Mouse (Mus musculus): ENCODE results near the gene Gm43302. TPM values are rescaled to one million over a fixed set of nuclear protein-coding genes. Genes with fewer than 3 reads are reported as not detected.
"Not testable (repeated sequence)": the region's sequence is repeated elsewhere in the genome, so short reads cannot be mapped to it uniquely, and the experiment has no call there.

Gene Gm43302
- polyA plus RNA-seq, 1 experiment from 2014 or later: not detected

GRCm38 (mm10) chr5:105252491-105252890, 41.0 kb downstream of the Gm43302 start:
- no peak for ATAC-seq
- no peak overlapping the region for H3K27ac ChIP-seq (ENCODE audit: low read depth, low read length)
- H3K9ac ChIP-seq (ENCODE audit: low read depth, low read length): no peak overlapping the region
- H3K36me3 ChIP-seq (ENCODE audit: control insufficient read depth, insufficient read depth): no peaks in the 10 kb centered on the region
- no peak overlapping the region for H3K4me2 ChIP-seq (replicated peaks; ENCODE audit: low read depth)
- TF ChIP-seq CTCF (IDR thresholded peaks at IDR 0.05; ENCODE audit: low read depth): 0 out of 2 replicates have a peak, but pooled peaks have one; percentile 21
- H3K27me3 ChIP-seq (replicated peaks; ENCODE audit: control insufficient read depth, insufficient read depth, low read length): no peaks in the 10 kb centered on the region
- no peak overlapping the region for H3K4me3 ChIP-seq (ENCODE audit: low read depth, low read length)
- no peaks in the 10 kb centered on the region for H3K4me1 ChIP-seq (replicated peaks; ENCODE audit: control insufficient read depth, insufficient read depth, low read length)
- H3K9me3 ChIP-seq (ENCODE audit: control insufficient read depth): no peaks in the 10 kb centered on the region

- not testable (repeated sequence) for H3K4me1 ChIP-seq (replicated peaks; ENCODE audit: control insufficient read depth, insufficient read depth, low read length); H3K4me3 ChIP-seq (ENCODE audit: low read depth, low read length); H3K9ac ChIP-seq (ENCODE audit: low read depth, low read length); H3K27me3 ChIP-seq (replicated peaks; ENCODE audit: control insufficient read depth, insufficient read depth, low read length); H3K9me3 ChIP-seq (ENCODE audit: control insufficient read depth); H3K36me3 ChIP-seq (ENCODE audit: control insufficient read depth, insufficient read depth); H3K4me2 ChIP-seq (replicated peaks; ENCODE audit: low read depth); ATAC-seq; H3K27ac ChIP-seq (ENCODE audit: low read depth, low read length)
- 72% methylated on average over 3 of the region's 3 CpGs for WGBS
Measured at GRCm38 (mm10) chr5:105244741-105245140, 48.8 kb downstream of the Gm43302 start.

GRCm38 (mm10) chr5:105240982-105241381, 52.5 kb downstream of the Gm43302 start:
- H3K4me1 ChIP-seq (replicated peaks; ENCODE audit: control insufficient read depth, insufficient read depth, low read length); H3K27ac ChIP-seq (ENCODE audit: low read depth, low read length); ATAC-seq; H3K27me3 ChIP-seq (replicated peaks; ENCODE audit: control insufficient read depth, insufficient read depth, low read length); H3K36me3 ChIP-seq (ENCODE audit: control insufficient read depth, insufficient read depth); H3K4me2 ChIP-seq (replicated peaks; ENCODE audit: low read depth); H3K9me3 ChIP-seq (ENCODE audit: control insufficient read depth); H3K9ac ChIP-seq (ENCODE audit: low read depth, low read length); H3K4me3 ChIP-seq (ENCODE audit: low read depth, low read length): not testable (repeated sequence)
- 88% methylated on average over 5 of the region's 5 CpGs for WGBS

- H3K4me2 ChIP-seq (replicated peaks; ENCODE audit: low read depth); H3K9me3 ChIP-seq (ENCODE audit: control insufficient read depth); H3K4me3 ChIP-seq (ENCODE audit: low read depth, low read length); H3K36me3 ChIP-seq (ENCODE audit: control insufficient read depth, insufficient read depth); H3K9ac ChIP-seq (ENCODE audit: low read depth, low read length); ATAC-seq; H3K4me1 ChIP-seq (replicated peaks; ENCODE audit: control insufficient read depth, insufficient read depth, low read length); H3K27me3 ChIP-seq (replicated peaks; ENCODE audit: control insufficient read depth, insufficient read depth, low read length); H3K27ac ChIP-seq (ENCODE audit: low read depth, low read length): not testable (repeated sequence)
Measured at GRCm38 (mm10) chr5:105239483-105240047, 53.9 kb downstream of the Gm43302 start, which contains the start of gene Gbp10. TSS of gene Gbp10 (minus strand) at chr5:105239533.

- not testable (repeated sequence) for H3K4me2 ChIP-seq (replicated peaks; ENCODE audit: low read depth); H3K9me3 ChIP-seq (ENCODE audit: control insufficient read depth); H3K27me3 ChIP-seq (replicated peaks; ENCODE audit: control insufficient read depth, insufficient read depth, low read length); H3K27ac ChIP-seq (ENCODE audit: low read depth, low read length); H3K36me3 ChIP-seq (ENCODE audit: control insufficient read depth, insufficient read depth); ATAC-seq; H3K4me3 ChIP-seq (ENCODE audit: low read depth, low read length); H3K9ac ChIP-seq (ENCODE audit: low read depth, low read length); H3K4me1 ChIP-seq (replicated peaks; ENCODE audit: control insufficient read depth, insufficient read depth, low read length)
- WGBS: 87% methylated on average over 1 of the region's 1 CpGs
Measured at GRCm38 (mm10) chr5:105238402-105238801, 55.1 kb downstream of the Gm43302 start.

- 83% methylated on average over 3 of the region's 3 CpGs for WGBS
- H3K4me3 ChIP-seq (ENCODE audit: low read depth, low read length); H3K4me1 ChIP-seq (replicated peaks; ENCODE audit: control insufficient read depth, insufficient read depth, low read length); H3K27me3 ChIP-seq (replicated peaks; ENCODE audit: control insufficient read depth, insufficient read depth, low read length); H3K9ac ChIP-seq (ENCODE audit: low read depth, low read length); H3K9me3 ChIP-seq (ENCODE audit: control insufficient read depth); H3K36me3 ChIP-seq (ENCODE audit: control insufficient read depth, insufficient read depth); ATAC-seq; H3K27ac ChIP-seq (ENCODE audit: low read depth, low read length); H3K4me2 ChIP-seq (replicated peaks; ENCODE audit: low read depth): not testable (repeated sequence)
Measured at GRCm38 (mm10) chr5:105236040-105236439, 57.5 kb downstream of the Gm43302 start.

- not testable (repeated sequence) for H3K27me3 ChIP-seq (replicated peaks; ENCODE audit: control insufficient read depth, insufficient read depth, low read length); H3K4me3 ChIP-seq (ENCODE audit: low read depth, low read length); H3K9me3 ChIP-seq (ENCODE audit: control insufficient read depth); H3K9ac ChIP-seq (ENCODE audit: low read depth, low read length); ATAC-seq; H3K27ac ChIP-seq (ENCODE audit: low read depth, low read length); H3K36me3 ChIP-seq (ENCODE audit: control insufficient read depth, insufficient read depth); H3K4me2 ChIP-seq (replicated peaks; ENCODE audit: low read depth); H3K4me1 ChIP-seq (replicated peaks; ENCODE audit: control insufficient read depth, insufficient read depth, low read length)
- no CpG with 5 or more reads among the region's 3 CpGs for WGBS
Measured at GRCm38 (mm10) chr5:105208957-105209356, 84.5 kb downstream of the Gm43302 start.

- not testable (repeated sequence) for H3K36me3 ChIP-seq (ENCODE audit: control insufficient read depth, insufficient read depth); H3K9me3 ChIP-seq (ENCODE audit: control insufficient read depth); H3K27me3 ChIP-seq (replicated peaks; ENCODE audit: control insufficient read depth, insufficient read depth, low read length); H3K4me2 ChIP-seq (replicated peaks; ENCODE audit: low read depth); ATAC-seq; H3K27ac ChIP-seq (ENCODE audit: low read depth, low read length); H3K9ac ChIP-seq (ENCODE audit: low read depth, low read length); H3K4me1 ChIP-seq (replicated peaks; ENCODE audit: control insufficient read depth, insufficient read depth, low read length); H3K4me3 ChIP-seq (ENCODE audit: low read depth, low read length)
- WGBS: 88% methylated on average over 4 of the region's 4 CpGs
Measured at GRCm38 (mm10) chr5:105200791-105201355, 92.6 kb downstream of the Gm43302 start.

DNA sequence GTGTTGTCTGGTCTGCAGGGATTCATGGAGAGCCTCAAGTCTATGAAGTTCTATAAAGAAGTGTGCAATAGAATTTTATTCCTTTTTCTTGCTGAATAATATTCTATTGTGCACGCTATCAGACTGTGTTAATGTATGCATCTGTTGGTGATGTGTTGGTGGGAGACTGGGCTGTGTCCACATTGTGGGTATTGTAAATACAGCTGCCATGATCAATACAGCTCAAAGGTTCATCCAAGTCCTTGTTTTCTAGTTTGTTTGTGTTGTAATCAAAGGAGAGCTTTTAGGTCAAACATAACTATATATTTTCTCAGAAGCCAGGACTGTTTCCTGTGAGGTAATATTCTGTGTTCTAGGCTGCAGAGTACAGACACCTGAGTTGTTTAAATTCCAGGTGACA, 94.3 kb downstream of the Gm43302 start:
- ATAC-seq; H3K4me3 ChIP-seq (ENCODE audit: low read depth, low read length); H3K4me1 ChIP-seq (replicated peaks; ENCODE audit: control insufficient read depth, insufficient read depth, low read length); H3K9ac ChIP-seq (ENCODE audit: low read depth, low read length); H3K27me3 ChIP-seq (replicated peaks; ENCODE audit: control insufficient read depth, insufficient read depth, low read length); H3K4me2 ChIP-seq (replicated peaks; ENCODE audit: low read depth); H3K9me3 ChIP-seq (ENCODE audit: control insufficient read depth); H3K36me3 ChIP-seq (ENCODE audit: control insufficient read depth, insufficient read depth); H3K27ac ChIP-seq (ENCODE audit: low read depth, low read length): not testable (repeated sequence)
- 94% methylated on average over 1 of the region's 1 CpGs for WGBS
